Mouse (Mus musculus): Measurements from ENCODE around the gene Csnk1g2. TPM values are rescaled to one million over a fixed set of nuclear protein-coding genes. Genes with fewer than 3 reads are reported as not detected.
"Not testable (repeated sequence)": the region's sequence is repeated elsewhere in the genome, so short reads cannot be mapped to it uniquely, and the experiment has no call there.

The Csnk1g2 gene
- total RNA-seq, 2 experiments from 2014 or later: 116 TPM

- peak; percentile 91 for DNase-seq (ENCODE audit: low spot score)
- intact Hi-C loops (cut with DNase I): loop anchor here (2.0 kb wide), 1 partner anchor 35 kb away; no protein-coding TSS in a partner anchor
Measured at GRCm38 (mm10) chr10:80589879-80590854, 32.5 kb upstream of the Csnk1g2 start, which contains the start of gene Abhd17a. Gene Abhd17a, minus strand, starts transcription at chr10:80590341.

DNA sequence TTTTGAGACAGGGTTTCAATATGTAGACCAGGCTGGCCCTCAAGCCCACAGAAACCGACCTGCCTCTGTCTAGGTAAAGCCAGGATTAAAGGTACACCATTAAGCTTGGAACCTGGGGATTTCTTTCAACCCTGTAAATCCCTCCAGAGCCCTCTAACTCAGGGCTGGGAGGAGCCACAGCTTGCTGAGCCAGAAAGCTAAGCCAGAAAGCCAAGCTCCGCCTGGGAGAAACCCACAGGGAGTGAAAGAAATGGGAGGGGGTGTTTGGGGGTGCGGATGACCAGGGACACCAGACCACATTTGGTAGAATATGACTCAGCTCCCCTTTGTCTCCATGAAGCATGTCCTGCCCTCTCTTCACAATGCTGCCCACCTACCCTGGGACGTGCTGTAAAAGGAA lies 26.3 kb upstream of the Csnk1g2 start:
- DNase-seq (ENCODE audit: low spot score): no peak
- intact Hi-C loops (cut with DNase I): no loop called here

GRCm38 (mm10) chr10:80602698-80603325 lies 19.8 kb upstream of the Csnk1g2 start, which contains the start of the genes Scamp4 and Adat3:
Gene Scamp4, plus strand, starts transcription at chr10:80602872.
Gene Adat3, plus strand, starts transcription at chr10:80602880.
- intact Hi-C loops (cut with DNase I): loop anchor here (2.0 kb wide), 1 partner anchor 18 kb away; no protein-coding TSS in a partner anchor
- peak; percentile 89 for DNase-seq (ENCODE audit: low spot score)

GRCm38 (mm10) chr10:80603364-80603763 lies 19.3 kb upstream of the Csnk1g2 start:
- intact Hi-C loops (cut with DNase I): loop anchor here (2.0 kb wide), 1 partner anchor 17 kb away; no protein-coding TSS in a partner anchor
- DNase-seq (ENCODE audit: low spot score): no peak

GRCm38 (mm10) chr10:80604001-80604509 lies 18.6 kb upstream of the Csnk1g2 start:
- intact Hi-C loops (cut with DNase I): no loop called here
- no peak for DNase-seq (ENCODE audit: low spot score)

GRCm38 (mm10) chr10:80604988-80605387 lies 17.6 kb upstream of the Csnk1g2 start:
- no peak for DNase-seq (ENCODE audit: low spot score)
- intact Hi-C loops (cut with DNase I): no loop called here

DNA sequence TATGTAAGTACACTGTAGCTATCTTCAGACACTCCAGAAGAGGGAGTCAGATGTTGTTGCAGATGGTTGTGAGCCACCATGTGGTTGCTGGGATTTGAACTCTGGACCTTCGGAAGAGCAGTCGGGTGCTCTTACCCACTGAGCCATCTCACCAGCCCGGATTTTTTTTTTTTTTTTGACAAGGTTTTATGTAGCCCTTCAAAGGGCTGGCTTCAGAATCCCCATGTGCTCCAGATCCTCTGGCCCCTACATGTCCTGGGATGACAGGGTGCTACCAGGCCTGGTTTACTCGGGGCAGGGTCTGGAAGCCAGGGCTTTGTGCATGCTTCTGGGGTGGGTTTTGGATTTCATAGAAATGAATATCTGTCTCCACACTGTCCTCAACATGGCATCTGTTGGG lies 16.9 kb upstream of the Csnk1g2 start, which contains the start of gene Gm49322:
TSS of gene Gm49322 (plus strand) at position 301 of the 400 bp plus-strand sequence.
- DNase-seq (ENCODE audit: low spot score); intact Hi-C loops (cut with DNase I): not testable (repeated sequence)

DNA sequence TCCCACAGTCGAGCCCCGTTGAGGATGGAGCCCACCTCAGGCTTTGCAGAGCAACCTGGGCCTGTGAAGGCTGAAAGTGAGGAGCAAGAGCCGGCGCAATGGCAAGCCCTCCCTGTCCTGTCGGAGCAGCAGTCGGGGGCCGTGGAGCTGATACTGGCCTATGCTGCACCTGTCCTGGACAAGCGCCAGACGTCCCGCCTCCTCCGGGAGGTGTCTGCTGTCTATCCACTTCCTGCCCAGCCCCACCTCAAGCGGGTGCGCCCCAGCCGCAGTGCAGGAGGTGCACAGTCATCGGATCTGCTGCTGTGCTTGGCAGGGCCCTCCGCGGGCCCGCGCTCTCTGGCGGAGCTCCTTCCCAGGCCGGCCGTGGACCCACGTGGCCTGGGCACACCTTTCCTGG lies 16.3 kb upstream of the Csnk1g2 start:
- no peak for DNase-seq (ENCODE audit: low spot score)
- intact Hi-C loops (cut with DNase I): no loop called here

- no peak for DNase-seq (ENCODE audit: low spot score)
- intact Hi-C loops (cut with DNase I): no loop called here
Measured at GRCm38 (mm10) chr10:80606737-80607350, 15.8 kb upstream of the Csnk1g2 start.

- DNase-seq (ENCODE audit: low spot score): no peak
- intact Hi-C loops (cut with DNase I): no loop called here
Measured at GRCm38 (mm10) chr10:80608435-80608834, 14.2 kb upstream of the Csnk1g2 start.

- intact Hi-C loops (cut with DNase I): no loop called here
- DNase-seq (ENCODE audit: low spot score): no peak
Measured at GRCm38 (mm10) chr10:80609269-80609924, 13.2 kb upstream of the Csnk1g2 start.

DNA sequence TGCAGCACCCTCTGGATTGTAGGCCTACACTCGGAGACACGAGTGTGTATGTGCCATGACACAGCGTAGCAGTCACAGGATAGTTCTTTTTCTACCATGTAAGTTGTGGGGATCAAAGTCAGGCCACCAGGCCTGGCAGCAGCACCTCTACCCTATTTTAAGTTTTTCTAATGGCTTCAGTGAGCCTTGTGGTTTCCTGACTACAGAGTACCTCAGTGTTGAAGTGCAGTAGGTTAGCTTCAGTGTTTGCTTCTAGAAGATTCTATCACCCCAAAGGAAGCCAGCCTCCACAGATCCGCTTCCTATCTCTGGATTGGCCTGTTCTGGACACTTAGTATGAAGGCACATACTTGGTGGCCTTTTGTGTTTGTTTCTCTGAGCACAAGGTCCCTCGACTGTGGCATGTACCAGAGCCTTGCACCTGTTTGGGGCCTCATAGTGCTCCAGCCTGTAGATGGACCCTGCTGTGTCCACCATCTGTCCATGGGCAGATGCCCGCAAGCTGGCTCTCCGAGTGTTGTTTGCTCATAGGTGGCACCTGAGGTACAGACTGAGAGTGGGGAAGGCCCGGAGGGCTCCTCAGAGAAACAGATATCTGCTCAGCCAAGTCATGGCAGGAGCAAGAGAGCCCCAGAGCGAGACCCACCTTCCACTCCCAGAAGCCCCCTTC lies 12.4 kb upstream of the Csnk1g2 start:
- intact Hi-C loops (cut with DNase I): no loop called here
- no peak for DNase-seq (ENCODE audit: low spot score)

DNA sequence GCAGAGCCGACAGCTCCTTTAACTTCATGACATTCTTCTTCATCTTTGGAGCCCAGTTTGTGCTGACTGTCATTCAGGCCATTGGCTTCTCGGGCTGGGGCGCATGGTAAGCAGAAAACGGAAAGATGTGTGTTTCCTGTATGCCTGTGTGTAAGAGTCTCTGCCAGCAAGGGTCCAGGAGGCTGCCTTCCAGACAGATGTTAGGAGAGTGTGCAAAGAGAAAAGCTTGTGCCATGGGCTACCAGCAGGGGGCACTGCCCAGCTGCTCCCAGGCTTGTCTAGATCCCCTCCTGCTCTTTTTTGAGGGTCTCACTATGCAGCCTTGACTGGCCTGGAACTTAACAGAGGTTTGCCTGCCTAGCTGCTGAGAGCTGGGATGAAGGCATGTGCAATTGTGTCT lies 11.6 kb upstream of the Csnk1g2 start:
- intact Hi-C loops (cut with DNase I): no loop called here
- DNase-seq (ENCODE audit: low spot score): no peak

GRCm38 (mm10) chr10:80611905-80612304 lies 10.7 kb upstream of the Csnk1g2 start:
- no peak for DNase-seq (ENCODE audit: low spot score)
- intact Hi-C loops (cut with DNase I): loop anchor here (1.0 kb wide), 1 partner anchor 72 kb away; no protein-coding TSS in a partner anchor

DNA sequence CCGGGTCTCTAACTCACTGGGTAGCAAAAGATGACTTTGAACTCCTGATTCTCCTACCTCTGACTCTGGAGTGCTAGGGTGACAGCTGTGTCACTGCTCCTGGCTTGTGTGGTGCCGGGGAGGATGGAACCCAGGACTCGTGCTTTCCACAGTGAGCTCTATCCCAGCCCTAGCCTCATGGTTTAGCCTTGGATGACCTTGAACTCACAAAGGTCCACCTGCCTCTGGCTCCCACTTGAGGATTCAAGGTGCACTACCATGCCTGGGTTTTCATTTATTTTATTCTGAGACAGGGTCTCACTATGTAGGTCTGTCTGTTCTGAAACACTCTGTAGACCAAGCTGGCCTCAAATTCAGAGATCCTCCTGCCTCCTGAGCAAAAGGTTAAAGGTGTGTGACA lies 8.8 kb upstream of the Csnk1g2 start:
- DNase-seq (ENCODE audit: low spot score): no peak
- intact Hi-C loops (cut with DNase I): no loop called here

- intact Hi-C loops (cut with DNase I): no loop called here
- DNase-seq (ENCODE audit: low spot score): no peak
Measured at GRCm38 (mm10) chr10:80614351-80614750, 8.3 kb upstream of the Csnk1g2 start.

DNA sequence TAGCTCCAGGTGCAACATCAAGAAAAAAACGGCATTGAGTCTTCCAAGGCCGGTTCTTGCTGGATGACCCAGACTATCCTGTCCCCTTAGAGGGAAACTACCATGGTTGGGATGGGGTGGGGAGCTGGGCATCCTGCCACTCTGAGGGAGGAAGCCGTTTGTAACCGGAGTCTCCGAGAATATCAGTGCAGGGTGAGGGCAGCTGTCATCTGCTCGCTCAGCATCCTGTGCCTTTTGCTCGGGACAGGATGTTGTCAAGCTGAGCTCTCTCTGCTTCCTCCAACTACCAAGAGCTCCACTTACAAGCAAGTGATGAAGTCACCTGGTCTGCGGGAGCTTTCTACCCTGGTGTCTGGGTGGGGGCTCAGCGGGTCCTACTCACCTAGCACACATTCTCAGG lies 4.5 kb upstream of the Csnk1g2 start:
- intact Hi-C loops (cut with DNase I): no loop called here
- DNase-seq (ENCODE audit: low spot score): no peak

- DNase-seq (ENCODE audit: low spot score): no peak
- intact Hi-C loops (cut with DNase I): loop anchor here (2.0 kb wide), 1 partner anchor 17 kb away; the partner anchor contains the start of genes Adat3 and Scamp4
Measured at GRCm38 (mm10) chr10:80619465-80620244, 3.0 kb upstream of the Csnk1g2 start.

Measured in heart, postnatal 25 days (tissue).